Mouse (Mus musculus) lung, postnatal 0 days (tissue): ENCODE measurements at regions not wholly inside any gene's neighbourhood (a gene's known extent, or its start where the extent isn't known, plus 50 kb on each side); places are given as distances from the start of the nearest gene placed in this dataset.

Experiments used
- ATAC-seq: fragments of 200-750 bp; cut with Nextera tagmentation; 2 replicates; pipeline ENCODE4 v1.8.0; 2017; ENCODE audit warnings: moderate library complexity
- DNase-seq: peaks from one replicate; pipeline ENCODE4 v3.0.0-alpha.2; 2016; ENCODE audit warnings: low spot score
- H3K27ac ChIP-seq: fragments of 300-500 bp; sonication (generic); 2 replicates; pipeline ENCODE4 v1.5.1; 2014; ENCODE audit warnings: antibody characterized with exemption, mild to moderate bottlenecking, low read length, mixed read lengths
- H3K27me3 ChIP-seq: fragments of 300-500 bp; sonication (generic); replicated peaks from 2 replicates; pipeline ENCODE4 v1.6.1; 2014; ENCODE audit warnings: low read length, mixed read lengths; ENCODE audit not compliant: insufficient read depth
- H3K36me3 ChIP-seq: fragments of 300-500 bp; sonication (generic); 2 replicates; pipeline ENCODE4 v1.6.1; 2014; ENCODE audit warnings: low read length, mixed read lengths; ENCODE audit not compliant: insufficient read depth
- H3K4me1 ChIP-seq: fragments of 300-500 bp; sonication (generic); 2 replicates; pipeline ENCODE4 v1.6.1; 2014; ENCODE audit warnings: antibody characterized with exemption, low read depth, low read length, mixed read lengths; ENCODE audit not compliant: insufficient read depth
- H3K4me2 ChIP-seq: fragments of 300-500 bp; sonication (generic); replicated peaks from 2 replicates; pipeline ENCODE4 v1.6.1; 2014; ENCODE audit warnings: low read depth, mild to moderate bottlenecking, low read length, moderate library complexity, mixed read lengths
- H3K4me3 ChIP-seq: fragments of 300-500 bp; sonication (generic); 2 replicates; pipeline ENCODE4 v1.5.1; 2014; ENCODE audit warnings: low read depth, low read length
- H3K9ac ChIP-seq: fragments of 300-500 bp; sonication (generic); replicated peaks from 2 replicates; pipeline ENCODE4 v1.6.1; 2014; ENCODE audit warnings: low read depth, mild to moderate bottlenecking
- H3K9me3 ChIP-seq: fragments of 300-500 bp; sonication (generic); 2 replicates; pipeline ENCODE4 v1.6.1; 2016; ENCODE audit warnings: low read length, mixed read lengths
- CTCF ChIP-seq: IDR thresholded peaks from 2 replicates; pipeline ENCODE4 v1.5.1; 2016; ENCODE audit warnings: antibody characterized with exemption, mild to moderate bottlenecking
- EP300 ChIP-seq: IDR thresholded peaks from 2 replicates; pipeline ENCODE4 v1.6.1; 2016; ENCODE audit warnings: antibody characterized with exemption, mild to moderate bottlenecking, control low read depth
- WGBS: fragments of 180-500 bp; shearing (Covaris S2); extraction: QIAGEN DNeasy Blood & Tissue Kit; methylation state at CpG from one replicate; pipeline ENCODE4 v1.1.7; 2014; 5-methylcytosine and 5-hydroxymethylcytosine counted together

- ATAC-seq (no peak), DNase-seq (no peak)
- TF ChIP-seq EP300 (no peak), CTCF (no peak)
- H3K9me3 ChIP-seq, result no peaks in the 10 kb centered on the region
- H3K27ac ChIP-seq, result no peak overlapping the region
- no peak overlapping the region for H3K4me3 ChIP-seq
- no peak overlapping the region for H3K9ac ChIP-seq
- H3K36me3 ChIP-seq, result no peaks in the 10 kb centered on the region
- H3K4me2 ChIP-seq, result no peak overlapping the region
- no peaks in the 10 kb centered on the region for H3K4me1 ChIP-seq
- WGBS, result 33% methylated on average over 3 of the region's 3 CpGs
- no peaks in the 10 kb centered on the region for H3K27me3 ChIP-seq
Measured at GRCm38 (mm10) chr6:101029436-101029835, 196.0 kb downstream of the Ppp4r2 start.

GRCm38 (mm10) chr6:101030451-101031125 is 197.2 kb downstream of the Ppp4r2 start:
- no peak overlapping the region for H3K27ac ChIP-seq
- no peaks in the 10 kb centered on the region for H3K9me3 ChIP-seq
- ATAC-seq (no peak), DNase-seq (no peak)
- H3K27me3 ChIP-seq, result no peaks in the 10 kb centered on the region
- H3K4me3 ChIP-seq, result no peak overlapping the region
- TF ChIP-seq EP300 (no peak), CTCF (no peak)
- H3K36me3 ChIP-seq, result no peaks in the 10 kb centered on the region
- no peak overlapping the region for H3K9ac ChIP-seq
- no peak overlapping the region for H3K4me2 ChIP-seq
- WGBS, result 79% methylated on average over 13 of the region's 13 CpGs
- H3K4me1 ChIP-seq, result no peaks in the 10 kb centered on the region

GRCm38 (mm10) chr6:101046755-101047154 is 213.3 kb downstream of the Ppp4r2 start:
- peak; percentile 58 for ATAC-seq
- Histone ChIP-seq H3K9me3 (no peaks in the 10 kb centered on the region), H3K36me3 (no peaks in the 10 kb centered on the region), H3K27me3 (no peaks in the 10 kb centered on the region), H3K27ac (no peak overlapping the region), H3K9ac (no peak overlapping the region), H3K4me3 (no peak overlapping the region), H3K4me1 (no peaks in the 10 kb centered on the region), H3K4me2 (no peak overlapping the region)
- no peak for TF ChIP-seq CTCF
- TF ChIP-seq EP300, result no peak
- WGBS, result 61% methylated on average over 6 of the region's 6 CpGs
- DNase-seq, result peak; percentile 29

DNA sequence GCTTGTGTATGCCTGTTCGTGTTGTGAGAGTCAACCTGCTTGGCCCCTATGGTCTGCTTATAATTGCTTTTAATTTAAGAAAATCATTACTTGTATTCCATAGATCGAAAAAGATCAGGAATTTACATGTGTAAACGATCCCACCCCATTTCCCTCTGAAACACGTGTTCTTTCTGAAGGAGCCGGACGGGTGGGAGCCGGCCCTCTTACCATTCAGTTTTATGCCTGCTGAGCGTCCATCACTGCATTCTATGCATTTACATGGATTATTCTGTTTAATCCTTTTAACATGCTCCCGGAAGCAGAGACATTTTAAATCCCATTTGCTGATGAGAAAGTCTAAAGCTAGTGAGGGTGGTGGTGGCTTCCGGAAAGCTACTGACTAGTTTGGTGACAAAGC is 213.8 kb downstream of the Ppp4r2 start:
- H3K4me3 ChIP-seq, result no peak overlapping the region
- TF ChIP-seq EP300, result no peak
- no peak for TF ChIP-seq CTCF
- H3K9ac ChIP-seq, result no peak overlapping the region
- H3K4me2 ChIP-seq, result no peak overlapping the region
- no peaks in the 10 kb centered on the region for H3K4me1 ChIP-seq
- ATAC-seq (no peak), DNase-seq (no peak)
- no peaks in the 10 kb centered on the region for H3K36me3 ChIP-seq
- H3K9me3 ChIP-seq, result no peaks in the 10 kb centered on the region
- no peaks in the 10 kb centered on the region for H3K27me3 ChIP-seq
- 72% methylated on average over 10 of the region's 10 CpGs for WGBS
- H3K27ac ChIP-seq, result no peak overlapping the region

- Histone ChIP-seq H3K27me3 (no peaks in the 10 kb centered on the region), H3K4me2 (no peak overlapping the region), H3K27ac (no peak overlapping the region), H3K9me3 (no peaks in the 10 kb centered on the region), H3K4me1 (no peaks in the 10 kb centered on the region), H3K9ac (no peak overlapping the region), H3K4me3 (no peak overlapping the region), H3K36me3 (no peaks in the 10 kb centered on the region)
- 74% methylated on average over 1 of the region's 1 CpGs for WGBS
- no peak for ATAC-seq
- no peak for DNase-seq
- TF ChIP-seq CTCF, result no peak
- no peak for TF ChIP-seq EP300
Measured at GRCm38 (mm10) chr6:101048431-101048830, 215.0 kb downstream of the Ppp4r2 start.

- DNase-seq (no peak), ATAC-seq (no peak)
- no peaks in the 10 kb centered on the region for H3K9me3 ChIP-seq
- H3K4me1 ChIP-seq, result no peaks in the 10 kb centered on the region
- no peak overlapping the region for H3K27ac ChIP-seq
- no peaks in the 10 kb centered on the region for H3K27me3 ChIP-seq
- 69% methylated on average over 15 of the region's 15 CpGs for WGBS
- H3K36me3 ChIP-seq, result no peaks in the 10 kb centered on the region
- no peak overlapping the region for H3K4me2 ChIP-seq
- H3K4me3 ChIP-seq, result no peak overlapping the region
- no peak overlapping the region for H3K9ac ChIP-seq
- TF ChIP-seq EP300 (no peak), CTCF (no peak)
Measured at GRCm38 (mm10) chr6:101048836-101049361, 215.5 kb downstream of the Ppp4r2 start.
